Mouse (Mus musculus): ENCODE data around the gene A930004D18Rik.

A930004D18Rik gene

GRCm38 (mm10) chr2:18052581-18052980, 15.0 kb upstream of the A930004D18Rik start:
- no peak for DNase-seq

DNA sequence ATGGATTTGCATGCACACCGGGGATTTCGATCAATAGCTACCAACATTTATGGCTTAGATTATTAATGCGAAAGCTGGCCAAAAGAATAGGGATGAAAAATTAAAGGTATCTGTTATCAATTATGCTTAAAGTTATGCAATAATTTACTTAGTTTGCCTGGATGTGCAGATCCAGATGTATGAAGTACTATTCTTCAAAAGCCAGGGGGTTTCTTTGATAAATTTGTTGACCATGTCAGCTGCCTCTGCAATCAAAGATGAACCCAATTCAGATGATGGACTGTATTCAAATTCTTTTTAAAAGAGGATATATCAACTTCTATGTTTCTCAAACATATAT, 14.3 kb upstream of the A930004D18Rik start:
- DNase-seq: no peak

- DNase-seq: no peak
These were observed 13.7 kb upstream of the A930004D18Rik start for GRCm38 (mm10) chr2:18051026-18051830.

DNA sequence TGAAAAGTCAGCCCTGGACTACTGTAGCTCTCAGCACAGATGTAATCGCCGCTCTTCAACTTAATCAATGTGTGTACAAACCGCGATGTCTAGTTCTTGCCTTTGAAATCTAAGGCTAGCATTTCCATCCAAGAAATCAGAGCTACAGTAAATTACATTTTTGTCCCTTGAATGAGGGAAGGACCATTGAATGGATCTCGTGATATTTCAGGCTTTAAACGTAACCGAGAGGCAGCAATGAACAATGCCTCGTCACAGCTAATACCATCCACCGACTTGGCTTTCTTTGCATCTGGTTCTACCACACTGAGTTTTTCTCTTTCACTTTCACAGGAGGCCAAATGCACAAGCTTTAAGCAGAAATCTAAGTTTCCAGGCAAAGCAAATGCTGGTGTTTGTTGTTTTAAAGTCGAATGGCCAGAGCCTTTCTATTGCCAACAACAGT, 13.0 kb upstream of the A930004D18Rik start:
- DNase-seq: no peak

GRCm38 (mm10) chr2:18050018-18050417, 12.5 kb upstream of the A930004D18Rik start:
- no peak for DNase-seq

DNA sequence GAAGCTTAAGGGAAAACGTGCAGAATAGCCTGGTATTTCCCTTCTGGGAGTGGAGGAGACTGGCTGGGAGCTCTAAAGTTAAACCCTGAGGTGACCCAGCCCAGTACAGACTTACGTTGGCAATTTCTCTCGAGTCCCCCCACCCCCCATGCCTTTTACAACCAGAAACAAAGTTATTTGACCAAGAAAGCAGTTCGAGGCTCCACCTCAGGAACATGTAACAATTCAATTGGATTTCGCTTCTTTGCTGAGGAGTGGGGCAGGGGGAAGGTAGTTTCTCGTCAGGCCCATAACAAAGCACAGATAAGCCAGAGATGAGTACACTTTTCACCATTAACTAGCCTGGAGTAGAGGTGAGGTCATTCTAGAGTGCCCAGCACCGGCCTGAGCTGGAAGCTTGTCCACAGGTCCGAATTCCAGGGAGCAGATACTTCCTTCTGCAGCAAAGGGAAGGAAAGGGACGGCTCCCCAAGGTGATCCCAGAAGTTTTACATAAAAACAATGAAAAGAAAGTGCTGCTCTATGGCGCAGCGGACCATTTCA, 11.8 kb upstream of the A930004D18Rik start:
- no peak for DNase-seq

DNA sequence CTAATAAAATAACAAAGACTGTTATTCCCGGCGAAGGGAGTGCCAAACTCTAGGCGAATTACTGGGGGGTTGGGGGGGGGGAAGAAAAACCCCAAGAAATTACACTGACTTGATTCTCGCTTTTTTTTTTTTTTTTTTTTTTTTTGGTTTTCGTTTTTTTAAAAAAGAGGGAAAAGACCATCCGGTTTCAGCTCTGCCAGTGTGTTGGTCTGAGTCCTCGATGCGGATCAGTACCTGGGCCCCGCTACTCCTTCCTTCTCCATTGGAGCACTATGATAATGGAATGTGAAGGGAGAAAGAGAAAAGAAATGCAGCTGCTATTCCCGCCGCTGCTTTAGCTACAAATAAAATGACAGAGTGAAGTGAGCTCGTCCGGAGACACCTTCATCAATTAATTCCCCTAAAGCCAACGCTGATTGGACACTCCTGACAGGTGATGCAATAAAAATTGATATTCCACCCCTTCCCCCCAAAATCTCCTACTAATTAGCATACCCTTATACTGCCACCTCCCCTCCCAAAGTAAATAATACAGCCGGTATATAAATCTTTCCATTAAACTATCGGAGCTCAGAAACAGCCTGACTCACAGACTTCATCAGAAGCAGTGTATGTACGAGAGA, 11.0 kb upstream of the A930004D18Rik start, which contains the start of gene Skida1:
TSS of gene Skida1 (minus strand) at position 599 of the 623 bp plus-strand sequence.
- DNase-seq: no peak

DNA sequence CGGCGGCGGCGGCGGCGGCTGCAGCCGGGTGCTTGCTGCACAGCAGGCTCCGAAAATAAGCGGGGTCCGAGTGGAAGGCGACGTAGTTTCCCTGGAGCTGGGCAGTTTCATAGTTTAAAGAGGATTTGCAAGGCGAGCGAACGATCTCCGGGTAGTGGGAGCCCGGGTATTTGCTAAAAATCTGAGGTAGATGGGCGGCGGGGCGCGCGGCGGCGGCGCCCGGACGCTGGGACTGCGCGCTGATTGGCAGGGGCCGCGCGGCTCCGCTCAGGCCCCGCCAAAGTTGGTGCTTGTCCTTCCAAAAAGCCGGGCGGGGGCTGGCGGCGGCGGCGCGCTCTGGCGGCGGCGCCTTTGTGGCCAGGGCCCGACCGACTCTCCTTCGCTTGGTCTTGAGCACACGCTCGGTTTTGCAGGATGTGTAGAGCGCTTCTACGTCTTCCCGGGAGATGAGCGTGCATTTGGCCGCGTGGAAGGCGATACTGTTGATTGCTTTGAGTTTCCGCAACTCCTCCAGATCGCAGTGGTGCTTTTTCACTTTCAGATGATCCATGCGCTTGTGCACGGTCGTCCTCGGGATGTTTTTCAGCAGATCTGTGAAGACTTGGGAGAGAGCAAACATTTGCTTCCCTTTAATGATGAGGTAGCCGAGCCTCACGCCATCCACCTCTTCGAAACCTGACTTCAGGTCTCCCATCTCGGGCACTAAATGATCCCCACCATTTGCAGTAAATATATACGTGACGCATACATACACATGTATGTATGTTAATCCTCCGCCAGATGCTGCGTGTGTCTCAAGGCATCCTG, 10.3 kb upstream of the A930004D18Rik start:
- peak in 1 of 2 experiments; percentile 21 for DNase-seq

DNA sequence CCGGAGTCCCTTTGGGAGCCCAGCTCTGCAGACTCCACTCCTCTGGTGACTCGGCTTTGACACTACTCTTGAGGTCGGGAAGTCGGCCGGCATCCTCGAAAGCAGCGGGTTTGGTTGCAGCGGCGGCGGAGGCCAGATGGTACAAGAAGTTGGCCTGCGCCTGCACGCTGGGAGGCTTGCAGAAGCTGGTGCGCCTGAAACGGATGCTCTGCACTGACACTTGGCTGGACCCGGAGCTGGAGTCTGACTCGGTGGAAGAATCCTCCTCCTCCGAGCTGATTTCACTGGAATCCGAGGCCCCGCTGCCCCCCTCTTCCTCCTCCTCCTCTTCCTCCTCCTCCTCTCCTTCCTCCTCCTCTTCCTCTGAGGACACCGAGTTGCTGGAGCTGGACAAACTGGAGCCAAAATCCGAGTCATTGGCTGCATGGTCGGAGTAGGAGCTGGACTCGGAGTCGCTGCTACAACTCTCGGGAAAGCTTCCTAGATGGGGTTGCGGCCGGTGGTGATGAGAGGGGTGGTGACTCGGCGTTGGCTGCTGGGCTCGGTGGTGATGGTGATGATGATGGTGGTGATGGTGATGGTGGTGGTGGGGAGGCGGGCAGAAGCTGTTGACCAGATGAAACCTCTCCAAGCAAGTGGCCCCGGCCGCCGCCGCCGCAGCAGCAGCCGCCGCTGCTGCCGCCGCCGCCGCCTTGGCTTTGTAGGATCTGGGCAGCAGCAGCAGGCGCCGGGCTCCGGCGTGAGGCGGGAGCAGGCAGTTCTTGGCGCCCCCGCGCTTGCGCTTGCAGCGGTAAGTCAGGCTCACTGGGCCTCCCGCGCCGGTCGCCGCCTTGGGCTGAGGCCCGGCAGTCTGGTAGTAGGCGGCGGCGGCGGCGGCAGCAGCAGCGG, 9.5 kb upstream of the A930004D18Rik start:
- peak; percentile 38 to 42 for DNase-seq

- no peak for DNase-seq
These were observed 8.6 kb upstream of the A930004D18Rik start for GRCm38 (mm10) chr2:18046186-18046585.

GRCm38 (mm10) chr2:18045781-18046181, 8.2 kb upstream of the A930004D18Rik start:
- no peak for DNase-seq

- no peak for DNase-seq
These were observed 7.7 kb upstream of the A930004D18Rik start for GRCm38 (mm10) chr2:18045143-18045780.

DNA sequence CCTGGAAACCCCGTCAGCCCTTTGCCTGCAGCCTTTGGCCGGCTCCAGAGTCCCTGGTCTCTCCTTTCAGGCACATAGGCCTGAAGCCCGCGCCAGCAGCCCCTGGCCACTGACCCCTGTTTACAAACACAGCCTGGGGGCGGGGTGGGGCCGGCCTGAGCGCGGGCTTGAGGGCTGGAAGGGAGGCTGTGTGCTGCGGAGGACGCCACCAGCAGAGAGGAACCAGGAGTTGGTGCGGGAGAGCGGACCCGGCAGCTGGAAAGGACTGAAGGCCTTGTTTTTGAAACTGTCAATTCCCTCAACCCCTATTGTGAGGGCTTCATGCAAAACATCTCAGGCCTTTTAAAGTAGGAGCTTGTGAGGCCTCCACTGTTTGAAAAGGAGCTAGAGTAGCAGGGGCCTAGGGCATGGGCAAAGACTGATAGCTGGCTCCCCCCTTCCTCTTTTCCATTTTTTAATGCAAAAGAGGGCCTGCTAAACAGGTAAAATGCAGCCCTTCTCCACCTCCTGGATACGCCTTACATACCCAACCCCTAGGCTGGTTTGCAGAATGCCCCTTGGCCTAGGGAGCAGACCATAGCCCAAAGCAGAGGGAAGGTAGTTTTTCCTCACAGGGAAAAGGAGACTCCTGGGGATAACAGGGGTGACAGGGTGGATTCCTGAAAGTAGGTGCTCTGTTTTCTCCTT, 3.8 kb upstream of the A930004D18Rik start:
- DNase-seq: no peak

DNA sequence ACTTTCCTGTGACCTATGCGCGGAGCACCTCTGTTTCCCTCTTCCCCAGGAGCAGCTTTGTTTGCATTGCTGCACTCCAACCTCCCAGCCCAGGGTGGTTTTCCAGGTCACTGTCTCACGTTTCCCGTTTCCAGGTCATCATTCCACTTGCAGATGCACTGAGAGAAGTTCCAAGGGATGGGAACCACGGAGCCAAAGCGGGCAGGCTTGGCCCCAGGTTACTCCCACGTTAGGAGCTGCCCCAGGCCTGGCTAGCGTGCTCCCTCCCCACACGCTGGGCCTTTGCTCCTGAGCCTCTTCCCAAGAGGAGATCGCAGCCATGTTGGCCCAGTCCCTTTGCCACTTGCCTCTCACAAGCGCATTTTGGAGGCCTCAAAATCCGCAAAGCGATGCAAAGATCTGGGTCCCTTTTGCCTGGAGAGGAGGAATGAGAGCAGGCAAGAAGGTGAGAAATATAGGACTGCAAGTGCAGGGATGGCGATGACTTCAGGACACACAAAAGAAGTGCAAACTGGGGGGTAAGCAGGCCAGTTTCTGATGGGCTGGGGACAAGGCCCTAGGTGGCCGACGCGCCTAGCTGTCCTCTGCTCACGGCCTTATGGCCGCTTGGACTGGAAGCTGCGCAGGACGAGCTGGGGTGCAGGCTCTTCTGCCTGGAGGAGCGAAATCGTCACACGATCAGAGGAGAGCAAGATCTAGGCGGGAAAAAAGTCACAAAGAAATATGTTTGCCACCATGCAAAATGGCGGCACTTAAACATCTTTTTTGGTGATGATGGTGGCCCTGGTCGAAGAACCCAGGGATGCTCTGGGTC, 3.0 kb upstream of the A930004D18Rik start:
- no peak for DNase-seq

- no peak for DNase-seq
These were observed 2.2 kb upstream of the A930004D18Rik start for GRCm38 (mm10) chr2:18039566-18040290.

- no peak for DNase-seq
These were observed 1.4 kb upstream of the A930004D18Rik start for GRCm38 (mm10) chr2:18038895-18039371.

- no peak for DNase-seq
These were observed 710 bp upstream of the A930004D18Rik start for GRCm38 (mm10) chr2:18038141-18038752.

- no peak for DNase-seq
These were observed 2.9 kb downstream of the A930004D18Rik start for GRCm38 (mm10) chr2:18034371-18035250.
